Mouse (Mus musculus): Measurements from ENCODE around the gene Mvp.

- no peak for TF ChIP-seq CTCF (IDR thresholded peaks at IDR 0.05; ENCODE audit: low read depth)
- TF ChIP-seq EP300 (IDR thresholded peaks at IDR 0.05; ENCODE audit: low read depth), result no peak
These were observed 3.4 kb downstream of the Mvp start for GRCm38 (mm10) chr7:127011051-127011450.
